Mouse (Mus musculus) cortical plate, adult 2 months (tissue): ENCODE results near the gene Ugt1a5.

ENCODE experiments used
- CTCF ChIP-seq: fragments of 200-500 bp; IDR thresholded peaks from 2 replicates; pipeline ENCODE4 v1.5.1; 2011; ENCODE audit warnings: mild to moderate bottlenecking, control low read depth, low read length; ENCODE audit not compliant: insufficient read depth; ENCODE audit errors: extremely low read depth
- POLR2A ChIP-seq: fragments of 200-500 bp; IDR thresholded peaks from 2 replicates; pipeline ENCODE4 v1.6.1; 2011; ENCODE audit warnings: mild to moderate bottlenecking, low read length, control low read depth; ENCODE audit not compliant: insufficient read depth; ENCODE audit errors: extremely low read depth

GRCm38 (mm10) chr1:88234248-88234610 lies 68.4 kb downstream of the Ugt1a5 start:
- TF ChIP-seq POLR2A = no peak
- no peak for TF ChIP-seq CTCF
